Mouse (Mus musculus): ENCODE results near the gene Plpp2.
A peak's percentile ranks its signal among the peaks of the same experiment; 100 is the strongest.

Gene Plpp2

GRCm38 (mm10) chr10:79548971-79549723 lies 15.6 kb upstream of the Plpp2 start:
- DNase-seq: peak in 1 of 2 experiments; percentile 0

GRCm38 (mm10) chr10:79548546-79548945 lies 14.9 kb upstream of the Plpp2 start:
- peak in 1 of 2 experiments; percentile 1 for DNase-seq

- DNase-seq: peak in 1 of 2 experiments; percentile 6
Measured at GRCm38 (mm10) chr10:79547148-79547675, 13.6 kb upstream of the Plpp2 start.

GRCm38 (mm10) chr10:79546483-79546882 lies 12.9 kb upstream of the Plpp2 start:
- DNase-seq: no peak

GRCm38 (mm10) chr10:79545891-79546290 lies 12.3 kb upstream of the Plpp2 start:
- DNase-seq: no peak

GRCm38 (mm10) chr10:79544631-79545030 lies 11.0 kb upstream of the Plpp2 start:
- peak in 1 of 2 experiments; percentile 1 for DNase-seq

GRCm38 (mm10) chr10:79543884-79544597 lies 10.4 kb upstream of the Plpp2 start:
- peak in 1 of 2 experiments; percentile 1 for DNase-seq

- peak in 1 of 2 experiments; percentile 24 for DNase-seq
Measured at GRCm38 (mm10) chr10:79542171-79542570, 8.6 kb upstream of the Plpp2 start.

GRCm38 (mm10) chr10:79541522-79541921 lies 7.9 kb upstream of the Plpp2 start:
- peak; percentile 31 to 59 for DNase-seq

GRCm38 (mm10) chr10:79540746-79541145 lies 7.2 kb upstream of the Plpp2 start:
- no peak for DNase-seq

GRCm38 (mm10) chr10:79539701-79540495 lies 6.3 kb upstream of the Plpp2 start:
- peak in 1 of 2 experiments; percentile 1 for DNase-seq

GRCm38 (mm10) chr10:79538873-79539272 lies 5.3 kb upstream of the Plpp2 start:
- no peak for DNase-seq

GRCm38 (mm10) chr10:79538323-79538722 lies 4.7 kb upstream of the Plpp2 start:
- DNase-seq: no peak

- no peak for DNase-seq
Measured at GRCm38 (mm10) chr10:79537781-79538180, 4.2 kb upstream of the Plpp2 start.

- DNase-seq: no peak
Measured at GRCm38 (mm10) chr10:79537271-79537670, 3.7 kb upstream of the Plpp2 start.

- no peak for DNase-seq
Measured at GRCm38 (mm10) chr10:79536461-79537080, 3.0 kb upstream of the Plpp2 start.

- peak in 1 of 2 experiments; percentile 1 for DNase-seq
Measured at GRCm38 (mm10) chr10:79535431-79535830, 1.8 kb upstream of the Plpp2 start.

GRCm38 (mm10) chr10:79534426-79534825 lies 830 bp upstream of the Plpp2 start:
- DNase-seq: peak in 1 of 2 experiments; percentile 1

- peak; percentile 30 to 50 for DNase-seq
Measured at GRCm38 (mm10) chr10:79532678-79533077, 918 bp downstream of the Plpp2 start.

- no peak for DNase-seq
Measured at GRCm38 (mm10) chr10:79531593-79531992, 2.0 kb downstream of the Plpp2 start.

- DNase-seq: no peak
Measured at GRCm38 (mm10) chr10:79530721-79531120, 2.9 kb downstream of the Plpp2 start.

GRCm38 (mm10) chr10:79530241-79530640 lies 3.4 kb downstream of the Plpp2 start:
- no peak for DNase-seq
